Mouse (Mus musculus): Measurements from ENCODE around the gene Wdr83. TPM values are rescaled to one million over a fixed set of nuclear protein-coding genes. Genes with fewer than 3 reads are reported as not detected.

Wdr83 gene
- total and polyA plus RNA-seq, 3 experiments, result 27.0 to 58.4 TPM; not detected in 1

GRCm38 (mm10) chr8:85100076-85100665, 19.1 kb upstream of the Wdr83 start:
- H3K9ac ChIP-seq (ENCODE audit: control insufficient read depth, low read depth, low read length, poor library complexity, severe bottlenecking), result no peak overlapping the region
- TF ChIP-seq MXI1 (IDR thresholded peaks at IDR 0.05; ENCODE audit: low read depth, low read length) (no peak), HCFC1 (IDR thresholded peaks at IDR 0.05; ENCODE audit: low read depth, low read length) (no peak), ELF1 (IDR thresholded peaks at IDR 0.05; ENCODE audit: low read depth, low read length) (0 out of 2 replicates have a peak, but pooled peaks have one; percentile 19), TBP (IDR thresholded peaks at IDR 0.05; ENCODE audit: low read depth, low read length) (no peak), ZMIZ1 (IDR thresholded peaks at IDR 0.05; ENCODE audit: low read depth, low read length) (no peak), MAFK (IDR thresholded peaks at IDR 0.05; ENCODE audit: borderline replicate concordance, low read depth, low read length) (no peak), TAL1 (IDR thresholded peaks at IDR 0.05; ENCODE audit: low read length) (peak; percentile 41), E2F4 (IDR thresholded peaks at IDR 0.05; ENCODE audit: borderline replicate concordance, low read depth, low read length) (no peak), GATA1 (IDR thresholded peaks at IDR 0.05; ENCODE audit: low read depth, low read length) (peak; percentile 76), EP300 (IDR thresholded peaks at IDR 0.05; ENCODE audit: low read depth in 1 of 2, low read length in 2 of 2) (peak in 1 of 2 experiments; percentile 42; a peak in 1 of 4 replicates)
- DNase-seq (ENCODE audit: low read depth, low spot score), result peak; percentile 74
- H3K79me2 ChIP-seq (ENCODE audit: control insufficient read depth, insufficient read depth, low read length, poor library complexity), result no peaks in the 10 kb centered on the region
- H3K36me3 ChIP-seq (ENCODE audit: control insufficient read depth in 1 of 2, insufficient read depth in 2 of 2, low read length in 2 of 2), result peaks cover 0 to 3% of the 10 kb centered on the region in 2 experiments; a peak in 1 of 4 replicates
- H3K27ac ChIP-seq (ENCODE audit: control insufficient read depth, low read depth, low read length), result 0 out of 2 replicates have a peak overlapping the region, but pooled peaks have one; percentile 6
- H3K9me3 ChIP-seq (replicated peaks; ENCODE audit: insufficient read depth, low read length), result no peaks in the 10 kb centered on the region; the same call in 1 of the 2 replicates
- no peaks in the 10 kb centered on the region for H3K27me3 ChIP-seq (ENCODE audit: control insufficient read depth in 1 of 2, insufficient read depth in 2 of 2, low read length in 2 of 2)
- H3K4me1 ChIP-seq (ENCODE audit: control insufficient read depth in 1 of 2, insufficient read depth in 2 of 2, low read length in 2 of 2), result peaks cover 0 to 3% of the 10 kb centered on the region in 2 experiments; a peak in 1 of 4 replicates
- no peak overlapping the region for H3K4me3 ChIP-seq (ENCODE audit: control insufficient read depth in 1 of 2, insufficient read depth in 1 of 2, low read depth in 2 of 2, low read length in 2 of 2)

DNA sequence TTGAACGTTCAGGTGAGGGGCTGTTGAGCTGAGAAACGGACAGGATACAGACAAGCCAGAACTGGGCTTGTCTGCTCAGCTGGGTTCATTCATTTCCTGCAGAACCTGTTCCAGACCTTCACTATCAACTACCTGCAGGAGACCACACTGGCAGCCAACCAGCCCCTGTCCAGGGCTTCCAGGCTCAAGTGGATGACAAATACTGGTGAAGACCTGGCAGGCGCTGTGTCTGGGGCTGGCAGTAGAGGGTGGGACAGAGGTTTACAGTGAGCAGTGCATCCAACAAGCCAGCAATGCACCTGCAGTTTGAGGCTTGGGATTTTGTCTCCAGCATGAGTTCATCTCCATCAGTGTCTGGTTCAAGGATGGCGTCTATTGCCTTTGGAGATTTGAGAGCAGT, 15.7 kb upstream of the Wdr83 start:
- H3K4me3 ChIP-seq (ENCODE audit: control insufficient read depth in 1 of 2, insufficient read depth in 1 of 2, low read depth in 2 of 2, low read length in 2 of 2), result no peak overlapping the region
- no peaks in the 10 kb centered on the region; the same call in 1 of the 2 replicates for H3K9me3 ChIP-seq (replicated peaks; ENCODE audit: insufficient read depth, low read length)
- no peak overlapping the region for H3K27ac ChIP-seq (ENCODE audit: control insufficient read depth, low read depth, low read length)
- peaks cover 0 to 3% of the 10 kb centered on the region in 2 experiments; a peak in 1 of 4 replicates for H3K36me3 ChIP-seq (ENCODE audit: control insufficient read depth in 1 of 2, insufficient read depth in 2 of 2, low read length in 2 of 2)
- no peak for TF ChIP-seq EP300 (IDR thresholded peaks at IDR 0.05; ENCODE audit: low read depth in 1 of 2, low read length in 2 of 2)
- no peak for TF ChIP-seq ZNF384 (IDR thresholded peaks at IDR 0.05; ENCODE audit: low read depth, low read length)
- no peak for TF ChIP-seq UBTF (IDR thresholded peaks at IDR 0.05; ENCODE audit: borderline replicate concordance, insufficient read depth, low read depth, low read length)
- TF ChIP-seq E2F4 (IDR thresholded peaks at IDR 0.05; ENCODE audit: borderline replicate concordance, low read depth, low read length), result no peak
- TF ChIP-seq ZMIZ1 (IDR thresholded peaks at IDR 0.05; ENCODE audit: low read depth, low read length), result no peak
- no peaks in the 10 kb centered on the region for H3K79me2 ChIP-seq (ENCODE audit: control insufficient read depth, insufficient read depth, low read length, poor library complexity)
- H3K4me1 ChIP-seq (ENCODE audit: control insufficient read depth in 1 of 2, insufficient read depth in 2 of 2, low read length in 2 of 2), result peaks cover 0 to 3% of the 10 kb centered on the region in 2 experiments; a peak in 1 of 4 replicates
- no peaks in the 10 kb centered on the region for H3K27me3 ChIP-seq (ENCODE audit: control insufficient read depth in 1 of 2, insufficient read depth in 2 of 2, low read length in 2 of 2)
- no peak for DNase-seq (ENCODE audit: low read depth, low spot score)
- H3K9ac ChIP-seq (ENCODE audit: control insufficient read depth, low read depth, low read length, poor library complexity, severe bottlenecking), result no peak overlapping the region

DNA sequence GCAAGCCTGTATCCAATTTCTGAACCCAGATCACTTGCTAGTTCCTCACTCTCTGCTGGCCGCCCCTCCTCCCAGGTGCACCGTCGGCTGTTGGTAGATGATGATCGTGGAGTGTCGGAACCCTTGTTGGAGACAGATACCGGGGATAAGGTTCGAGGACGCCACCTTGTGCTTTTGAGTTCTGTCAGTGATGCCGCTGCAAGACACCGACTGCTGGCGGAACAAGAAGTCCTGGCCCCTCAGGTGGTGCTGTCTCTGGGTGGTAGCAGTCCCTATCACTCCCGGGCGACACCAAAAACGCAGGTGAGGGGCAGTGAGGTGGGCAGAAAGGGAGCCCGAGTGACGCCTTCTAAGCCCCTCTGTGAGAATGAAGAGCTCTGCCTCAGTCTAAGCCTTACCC, 15.1 kb upstream of the Wdr83 start:
- H3K9me3 ChIP-seq (replicated peaks; ENCODE audit: insufficient read depth, low read length), result no peaks in the 10 kb centered on the region
- no peak overlapping the region for H3K27ac ChIP-seq (ENCODE audit: control insufficient read depth, low read depth, low read length)
- DNase-seq (ENCODE audit: low read depth, low spot score), result no peak
- TF ChIP-seq USF2 (IDR thresholded peaks at IDR 0.05; ENCODE audit: borderline replicate concordance in 1 of 2, insufficient read depth in 1 of 2, low read depth in 1 of 2, low read length in 2 of 2), result no peak
- no peak for TF ChIP-seq ZNF384 (IDR thresholded peaks at IDR 0.05; ENCODE audit: low read depth, low read length)
- TF ChIP-seq TAL1 (IDR thresholded peaks at IDR 0.05; ENCODE audit: low read length), result no peak
- TF ChIP-seq ETS1 (IDR thresholded peaks at IDR 0.05; ENCODE audit: low read depth, low read length), result no peak
- TF ChIP-seq ZC3H11A (IDR thresholded peaks at IDR 0.05; ENCODE audit: low read depth, low read length), result no peak
- no peak for TF ChIP-seq ZKSCAN1 (IDR thresholded peaks at IDR 0.05; ENCODE audit: low read depth, low read length)
- TF ChIP-seq USF1 (IDR thresholded peaks at IDR 0.05; ENCODE audit: low read depth, low read length), result no peak
- no peak for TF ChIP-seq CTCF (IDR thresholded peaks at IDR 0.05 in 2 of 3, conservative IDR thresholded peaks at IDR 0.05 in 1 of 3; ENCODE audit: control insufficient read depth in 1 of 3, insufficient read depth in 1 of 3, low read depth in 2 of 3, low read length in 3 of 3, poor library complexity in 1 of 3, severe bottlenecking in 1 of 3)
- no peak for TF ChIP-seq GABPA (IDR thresholded peaks at IDR 0.05; ENCODE audit: low read depth, low read length)
- TF ChIP-seq MYC (IDR thresholded peaks at IDR 0.05; ENCODE audit: low read depth, low read length), result no peak
- TF ChIP-seq SMC3 (IDR thresholded peaks at IDR 0.05; ENCODE audit: low read depth, low read length), result no peak
- no peak for TF ChIP-seq MAZ (IDR thresholded peaks at IDR 0.05; ENCODE audit: low read depth, low read length)
- no peak for TF ChIP-seq MEF2A (IDR thresholded peaks at IDR 0.05; ENCODE audit: extremely low read depth, insufficient replicate concordance, low read depth, low read length, poor library complexity, severe bottlenecking)
- no peak overlapping the region for H3K9ac ChIP-seq (ENCODE audit: control insufficient read depth, low read depth, low read length, poor library complexity, severe bottlenecking)
- H3K4me1 ChIP-seq (ENCODE audit: control insufficient read depth in 1 of 2, insufficient read depth in 2 of 2, low read length in 2 of 2), result peaks cover 0 to 3% of the 10 kb centered on the region in 2 experiments; a peak in 1 of 4 replicates
- no peak overlapping the region for H3K4me3 ChIP-seq (ENCODE audit: control insufficient read depth in 1 of 2, insufficient read depth in 1 of 2, low read depth in 2 of 2, low read length in 2 of 2)
- H3K27me3 ChIP-seq (ENCODE audit: control insufficient read depth in 1 of 2, insufficient read depth in 2 of 2, low read length in 2 of 2), result no peaks in the 10 kb centered on the region
- H3K36me3 ChIP-seq (ENCODE audit: control insufficient read depth in 1 of 2, insufficient read depth in 2 of 2, low read length in 2 of 2), result peaks cover 0 to 3% of the 10 kb centered on the region in 2 experiments; a peak in 1 of 4 replicates
- no peaks in the 10 kb centered on the region for H3K79me2 ChIP-seq (ENCODE audit: control insufficient read depth, insufficient read depth, low read length, poor library complexity)
